9 mouse cellular contexts compared by ENCODE assay signal in genomic region chr12:83950840-83951701, GRCm38 (mm10). TPM values are rescaled to one million over a fixed set of nuclear protein-coding genes. Genes with fewer than 3 reads are reported as not detected.
DNase-seq lines count a peak whose midpoint lies in the region; ATAC-seq and TF ChIP-seq lines count a peak whose summit lies in the region.
"Had no signal": no experiment of that assay in that cellular context is flagged by ENCODE, and none has a peak within 500 bp of the region (broad histone marks: within the 10 kb centered on the region; RNA-seq: fewer than 3 reads in every experiment).

No protein-coding gene starts in this region.

- peaks cover 7% of the 10 kb centered on the region; the same call in 1 of the 2 replicates for H3K36me3 ChIP-seq in kidney, embryonic 16.5 days (ENCODE audit: insufficient read depth, low read length)
- no peaks in the 10 kb centered on the region for H3K36me3 ChIP-seq in liver, embryonic 14.5 days (replicated peaks; ENCODE audit: control insufficient read depth, insufficient read depth, low read depth)
- peaks cover 10% of the 10 kb centered on the region; the same call in 1 of the 2 replicates for H3K36me3 ChIP-seq in neural tube, embryonic 15.5 days

- peak overlapping the region; percentile 86 for H3K9ac ChIP-seq in kidney, embryonic 16.5 days (replicated peaks; ENCODE audit: low read length)
- peak overlapping the region; percentile 70 for H3K9ac ChIP-seq in liver, embryonic 14.5 days (replicated peaks)
- H3K9ac ChIP-seq in neural tube, embryonic 15.5 days (replicated peaks), result peak overlapping the region; percentile 80

- peak overlapping the region; percentile 82 for H3K27ac ChIP-seq in kidney, embryonic 16.5 days (ENCODE audit: low read length)
- no peak overlapping the region; the same call in 1 of the 2 replicates for H3K27ac ChIP-seq in liver, embryonic 14.5 days
- H3K27ac ChIP-seq in neural tube, embryonic 15.5 days (replicated peaks), result peak overlapping the region; percentile 90

- peaks cover 19% of the 10 kb centered on the region for H3K4me1 ChIP-seq in kidney, embryonic 16.5 days (ENCODE audit: insufficient read depth, low read length)
- peaks cover 13 to 41% of the 10 kb centered on the region in 2 experiments for H3K4me1 ChIP-seq in liver, embryonic 14.5 days (replicated peaks; ENCODE audit: control insufficient read depth in 2 of 2, insufficient read depth in 2 of 2, low read length in 1 of 2)
- peaks cover 32% of the 10 kb centered on the region for H3K4me1 ChIP-seq in neural tube, embryonic 15.5 days

- ATAC-seq in granulocyte monocyte progenitor cell, adult 5-6 weeks (replicated peaks; ENCODE audit: poor library complexity, severe bottlenecking), result peak; percentile 12
- ATAC-seq in kidney, embryonic 16.5 days (ENCODE audit: low FRiP score, low TSS enrichment), result peak; percentile 60
- ATAC-seq in liver, embryonic 14.5 days (ENCODE audit: insufficient read depth), result peak; percentile 65
- peak; percentile 72 for ATAC-seq in neural tube, embryonic 15.5 days (ENCODE audit: low FRiP score)

- no peak for TF ChIP-seq CTCF in liver, embryonic 14.5 days (IDR thresholded peaks at IDR 0.05; ENCODE audit: low read depth)

- no peaks in the 10 kb centered on the region for H3K9me3 ChIP-seq in kidney, embryonic 16.5 days (ENCODE audit: low read length)
- no peaks in the 10 kb centered on the region for H3K9me3 ChIP-seq in liver, embryonic 14.5 days (ENCODE audit: control insufficient read depth, low read length)
- no peaks in the 10 kb centered on the region for H3K9me3 ChIP-seq in neural tube, embryonic 15.5 days (replicated peaks)

- TF ChIP-seq EP300 in liver, embryonic 14.5 days (IDR thresholded peaks at IDR 0.05; ENCODE audit: low read depth), result no peak

- H3K27me3 ChIP-seq in kidney, embryonic 16.5 days (ENCODE audit: insufficient read depth, low read length), result no peaks in the 10 kb centered on the region
- H3K27me3 ChIP-seq in liver, embryonic 14.5 days (ENCODE audit: control insufficient read depth, insufficient read depth, low read length), result no peaks in the 10 kb centered on the region
- H3K27me3 ChIP-seq in neural tube, embryonic 15.5 days (replicated peaks), result no peaks in the 10 kb centered on the region

- WGBS in kidney, embryonic 16.5 days, result under 1% methylated on average over 103 of the region's 116 CpGs
- WGBS in liver, embryonic 14.5 days (ENCODE audit: insufficient replicate concordance), result under 1% methylated on average over 116 of the region's 116 CpGs
- under 1% methylated on average over 112 of the region's 116 CpGs for WGBS in neural tube, embryonic 15.5 days

- H3K4me3 ChIP-seq in kidney, embryonic 16.5 days (ENCODE audit: low read length), result peak overlapping the region; percentile 96
- H3K4me3 ChIP-seq in liver, embryonic 14.5 days (ENCODE audit: insufficient read depth in 1 of 2, low read depth in 2 of 2, low read length in 2 of 2), result peak overlapping the region; percentile 65 to 68
- peak overlapping the region; percentile 93 for H3K4me3 ChIP-seq in neural tube, embryonic 15.5 days (replicated peaks)

- peak overlapping the region; percentile 93 for H3K4me2 ChIP-seq in kidney, embryonic 16.5 days (replicated peaks; ENCODE audit: low read depth, low read length)
- H3K4me2 ChIP-seq in liver, embryonic 14.5 days (ENCODE audit: low read depth), result peak overlapping the region; percentile 80
- H3K4me2 ChIP-seq in neural tube, embryonic 15.5 days, result peak overlapping the region; percentile 77

- DNase-seq in CD4-positive helper T cell, adult 2 months (ENCODE audit: low read depth, low spot score), result peak; percentile 56
- peak; percentile 38 for DNase-seq in T-cell, adult 2 months (ENCODE audit: low spot score)
- DNase-seq in embryo, embryonic 10.5 days (ENCODE audit: low spot score), result peak; percentile 57
- no peak for DNase-seq in liver, embryonic 14.5 days (ENCODE audit: low read depth in 3 of 3, low spot score in 3 of 3)
- peak; percentile 21 to 46 for DNase-seq in thymus, postnatal 10 days (ENCODE audit: low spot score in 2 of 2)

RNA-seq across cellular contexts. Expression of gene Riox1, which starts 0.7 kb away (rescaled TPM):
- 13.0 and 18.5 TPM in 2 replicates for total RNA-seq in granulocyte monocyte progenitor cell, adult 5-6 weeks (2014; fragmentation: Nextera tagmentation)
- total RNA-seq in granulocyte monocyte progenitor cell, adult 5-6 weeks (2017), result 15.8 and 21.5 TPM in 2 replicates
- polyA plus RNA-seq in kidney, embryonic 16.5 days (2015; fragmentation: Nextera tagmentation; extraction: Ambion mirVana), result 11.2 and 11.5 TPM in 2 replicates
- polyA plus RNA-seq in liver, embryonic 14.5 days (2012; rRNA removed), result 7.8 and 8.1 TPM in 2 replicates
- 6.8 and 7.3 TPM in 2 replicates for polyA plus RNA-seq in liver, embryonic 14.5 days (2014; fragmentation: Nextera tagmentation; extraction: Ambion mirVana)
- polyA plus RNA-seq in neural tube, embryonic 15.5 days (2015; fragmentation: Nextera tagmentation; extraction: Ambion mirVana), result 11.7 and 11.9 TPM in 2 replicates

RNA-seq across cellular contexts. Expression of gene Numb, which starts 29.3 kb away (rescaled TPM):
- total RNA-seq in granulocyte monocyte progenitor cell, adult 5-6 weeks (2014; fragmentation: Nextera tagmentation), result 9.3 and 14.2 TPM in 2 replicates
- 20.4 and 20.8 TPM in 2 replicates for total RNA-seq in granulocyte monocyte progenitor cell, adult 5-6 weeks (2017)
- 44.3 and 51.6 TPM in 2 replicates for polyA plus RNA-seq in kidney, embryonic 16.5 days (2015; fragmentation: Nextera tagmentation; extraction: Ambion mirVana)
- 13.1 and 14.0 TPM in 2 replicates for polyA plus RNA-seq in liver, embryonic 14.5 days (2012; rRNA removed)
- 9.7 and 11.3 TPM in 2 replicates for polyA plus RNA-seq in liver, embryonic 14.5 days (2014; fragmentation: Nextera tagmentation; extraction: Ambion mirVana)
- polyA plus RNA-seq in neural tube, embryonic 15.5 days (2015; fragmentation: Nextera tagmentation; extraction: Ambion mirVana), result 14.9 and 17.4 TPM in 2 replicates

RNA-seq across cellular contexts. Expression of gene Heatr4, which starts 33.6 kb away (rescaled TPM):
- total RNA-seq in granulocyte monocyte progenitor cell, adult 5-6 weeks (2014; fragmentation: Nextera tagmentation), result not detected in 2 replicates
- not detected in 2 replicates for total RNA-seq in granulocyte monocyte progenitor cell, adult 5-6 weeks (2017)
- polyA plus RNA-seq in kidney, embryonic 16.5 days (2015; fragmentation: Nextera tagmentation; extraction: Ambion mirVana), result not detected in 2 replicates
- polyA plus RNA-seq in liver, embryonic 14.5 days (2012; rRNA removed), result not detected in 2 replicates
- not detected in 2 replicates for polyA plus RNA-seq in liver, embryonic 14.5 days (2014; fragmentation: Nextera tagmentation; extraction: Ambion mirVana)
- polyA plus RNA-seq in neural tube, embryonic 15.5 days (2015; fragmentation: Nextera tagmentation; extraction: Ambion mirVana), result not detected in 2 replicates
- total RNA-seq: heart, postnatal 36 days had no signal

RNA-seq across cellular contexts. Expression of gene Acot2, which starts 36.6 kb away (rescaled TPM):
- total RNA-seq in granulocyte monocyte progenitor cell, adult 5-6 weeks (2014; fragmentation: Nextera tagmentation), result 10.1 and 14.0 TPM in 2 replicates
- total RNA-seq in granulocyte monocyte progenitor cell, adult 5-6 weeks (2017), result 11.5 and 12.0 TPM in 2 replicates
- 40.9 and 45.5 TPM in 2 replicates for polyA plus RNA-seq in kidney, embryonic 16.5 days (2015; fragmentation: Nextera tagmentation; extraction: Ambion mirVana)
- polyA plus RNA-seq in liver, embryonic 14.5 days (2012; rRNA removed), result 2.7 and 2.9 TPM in 2 replicates
- 5.5 and 6.0 TPM in 2 replicates for polyA plus RNA-seq in liver, embryonic 14.5 days (2014; fragmentation: Nextera tagmentation; extraction: Ambion mirVana)
- polyA plus RNA-seq in neural tube, embryonic 15.5 days (2015; fragmentation: Nextera tagmentation; extraction: Ambion mirVana), result 13.3 and 16.6 TPM in 2 replicates

RNA-seq across cellular contexts. Expression of gene Acot1, which starts 58.2 kb away (rescaled TPM):
- total RNA-seq in granulocyte monocyte progenitor cell, adult 5-6 weeks (2014; fragmentation: Nextera tagmentation), result 14.7 and 16.2 TPM in 2 replicates
- 9.6 and 12.3 TPM in 2 replicates for total RNA-seq in granulocyte monocyte progenitor cell, adult 5-6 weeks (2017)
- 69.0 and 69.8 TPM in 2 replicates for polyA plus RNA-seq in kidney, embryonic 16.5 days (2015; fragmentation: Nextera tagmentation; extraction: Ambion mirVana)
- polyA plus RNA-seq in liver, embryonic 14.5 days (2012; rRNA removed), result 12.8 and 14.7 TPM in 2 replicates
- 28.3 and 35.7 TPM in 2 replicates for polyA plus RNA-seq in liver, embryonic 14.5 days (2014; fragmentation: Nextera tagmentation; extraction: Ambion mirVana)
- 71.2 and 78.4 TPM in 2 replicates for polyA plus RNA-seq in neural tube, embryonic 15.5 days (2015; fragmentation: Nextera tagmentation; extraction: Ambion mirVana)

Comparison
In these comparisons a context has a peak if more than half of its experiments do, and no peak if none do; other contexts are left out.
1. DNase-seq: peak in CD4-positive helper T cell, adult 2 months (single experiment), T-cell, adult 2 months (single experiment), embryo, embryonic 10.5 days (single experiment) and thymus, postnatal 10 days (2 of 2); none in liver, embryonic 14.5 days (0 of 3).
2. ATAC-seq: peak in every context shown above with its lines; median percentile 72 in neural tube, embryonic 15.5 days; 65 in liver, embryonic 14.5 days; 60 in kidney, embryonic 16.5 days; 12 in granulocyte monocyte progenitor cell, adult 5-6 weeks.
3. Peak in every context shown above with its lines, with median percentiles within 50 percentile points of each other: H3K4me2 ChIP-seq, H3K4me3 ChIP-seq and H3K9ac ChIP-seq.